Mouse (Mus musculus): ENCODE measurements around the gene Pik3ip1.

- TF ChIP-seq CTCF (IDR thresholded peaks at IDR 0.05; ENCODE audit: extremely low read depth, insufficient read depth, low read length) (no peak), POLR2A (IDR thresholded peaks at IDR 0.05; ENCODE audit: extremely low read depth, insufficient read depth, low read length) (no peak)
These were observed 44.5 kb downstream of the Pik3ip1 start for GRCm38 (mm10) chr11:3374741-3375140.

Measured in cortical plate, adult 2 months (tissue).